Mouse (Mus musculus) R1 (cell line): Measurements from ENCODE around the gene Lmo4.

ENCODE experiments used
- DNase-seq: peaks from one replicate; pipeline ENCODE4 v3.0.0-alpha.2; 2018; ENCODE audit warnings: low read depth, low spot score

Lmo4 gene

DNA sequence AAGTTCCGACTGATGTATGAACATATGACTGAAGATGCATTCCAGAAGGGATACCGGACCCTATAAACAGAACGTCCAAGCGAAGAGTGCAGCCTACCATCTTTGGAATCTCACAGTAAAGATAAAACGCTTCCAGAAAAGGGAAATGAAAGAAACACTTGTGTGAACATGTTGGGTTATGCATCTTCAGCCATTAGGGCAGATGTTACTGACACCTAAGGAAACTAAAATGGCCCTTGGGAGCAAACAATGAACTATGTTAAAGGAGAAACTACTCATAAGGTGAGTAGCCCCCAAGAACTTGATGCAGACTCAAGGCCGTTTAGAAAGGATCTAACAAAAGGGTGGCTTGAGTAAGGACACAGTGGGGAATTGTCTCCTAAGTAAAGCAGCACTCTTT is 54.0 kb downstream of the Lmo4 start:
- no peak for DNase-seq

DNA sequence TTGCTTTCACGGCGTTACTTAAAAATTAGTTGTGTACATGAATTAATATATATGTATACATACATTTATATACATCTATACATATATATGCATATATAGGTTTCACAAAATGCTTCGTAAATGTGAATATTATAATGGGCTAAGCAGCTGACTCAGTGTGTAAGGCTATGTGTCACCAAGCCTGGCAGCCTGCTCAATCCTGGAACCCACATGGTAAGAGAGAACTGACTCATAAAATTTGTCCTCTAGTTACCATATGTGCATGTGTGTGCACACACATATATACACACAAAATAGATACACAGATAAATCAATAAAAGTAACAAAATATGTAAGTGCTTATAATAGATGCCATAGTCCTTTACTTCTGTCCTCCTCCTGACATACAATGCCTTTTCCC is 56.8 kb downstream of the Lmo4 start:
- DNase-seq, result no peak

GRCm38 (mm10) chr3:144147244-144147643 is 57.8 kb downstream of the Lmo4 start:
- DNase-seq, result peak; percentile 34

DNA sequence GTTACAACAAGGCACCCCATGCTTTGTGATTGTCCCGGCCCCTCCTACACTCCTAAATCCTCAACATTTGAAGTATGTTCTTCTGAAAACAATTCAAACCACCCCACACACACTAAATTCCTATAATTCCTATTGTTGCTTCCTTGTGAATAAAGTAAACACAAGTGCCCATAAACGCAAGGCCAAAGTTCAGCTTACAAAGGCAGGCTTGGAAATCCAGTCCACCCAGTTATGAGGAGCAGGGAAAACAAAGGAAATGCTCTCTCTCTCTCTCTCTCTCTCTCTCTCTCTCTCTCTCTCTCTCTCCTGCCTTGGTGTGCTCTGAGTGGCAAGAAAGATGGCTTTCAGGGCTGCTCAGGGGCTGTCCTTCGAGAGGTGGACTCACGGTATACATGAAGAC is 61.0 kb downstream of the Lmo4 start:
- no peak for DNase-seq

GRCm38 (mm10) chr3:144142939-144143338 is 62.1 kb downstream of the Lmo4 start:
- DNase-seq, result no peak

DNA sequence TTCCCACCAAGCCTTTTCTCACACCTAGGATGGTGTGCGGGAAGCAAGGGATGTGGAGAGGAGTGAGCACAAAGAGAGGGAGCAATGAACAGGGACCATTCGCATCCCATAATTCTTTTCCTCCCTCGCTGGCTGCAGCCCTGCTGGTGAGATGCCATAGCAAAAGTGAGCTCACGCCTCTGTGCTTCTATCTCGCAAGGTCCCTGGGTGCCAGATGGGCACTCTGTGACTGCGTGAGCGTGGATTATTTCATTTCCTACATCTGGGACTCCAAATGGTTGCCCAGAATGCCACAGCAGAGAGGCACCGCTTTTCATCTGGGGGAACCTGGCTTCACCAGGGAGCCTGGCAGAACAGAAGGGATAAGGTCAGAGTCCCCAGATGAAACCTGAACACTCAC is 63.2 kb downstream of the Lmo4 start:
- no peak for DNase-seq

DNA sequence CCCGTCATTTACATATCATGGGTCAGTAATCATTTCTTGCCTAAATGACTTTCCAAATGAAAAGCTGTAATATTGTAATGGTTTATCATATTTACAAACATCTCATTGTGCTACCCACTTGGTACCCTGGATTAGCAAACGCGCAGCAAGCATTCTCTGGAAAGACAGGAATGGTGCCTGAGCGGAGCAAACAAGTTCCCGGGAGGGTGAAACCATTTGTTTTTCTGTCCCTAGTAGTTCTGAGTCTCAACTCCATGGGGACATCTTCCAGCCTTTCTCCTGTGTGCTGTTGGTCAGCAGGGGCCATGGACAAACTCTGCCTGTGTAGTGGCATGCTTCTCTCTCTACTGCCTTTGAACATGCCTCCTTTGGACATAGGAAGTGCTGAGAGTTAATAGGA is 64.2 kb downstream of the Lmo4 start:
- DNase-seq, result no peak

GRCm38 (mm10) chr3:144138659-144139058 is 66.4 kb downstream of the Lmo4 start:
- no peak for DNase-seq
